Mouse (Mus musculus): Measurements from ENCODE around the gene N4bp1. TPM values are rescaled to one million over a fixed set of nuclear protein-coding genes. Genes with fewer than 3 reads are reported as not detected.

Gene N4bp1
- polyA plus RNA-seq, 1 experiment from 2014 or later, result 9.6 TPM

- no peak overlapping the region for H3K9ac ChIP-seq (ENCODE audit: low read depth, low read length)
- no peak overlapping the region for H3K4me2 ChIP-seq
- H3K27me3 ChIP-seq (ENCODE audit: control insufficient read depth, insufficient read depth, low read length), result no peaks in the 10 kb centered on the region
- H3K27ac ChIP-seq (ENCODE audit: low read depth, low read length), result no peak overlapping the region
- whole genome bisulfite sequencing (ENCODE audit: insufficient replicate concordance), result 85% methylated on average over 5 of the region's 5 CpGs
- H3K4me1 ChIP-seq (ENCODE audit: control insufficient read depth, insufficient read depth, low read length), result no peaks in the 10 kb centered on the region
- ATAC-seq (replicated peaks; ENCODE audit: insufficient number of reproducible peaks, low FRiP score, low TSS enrichment), result no peak
- peaks cover 11% of the 10 kb centered on the region; the same call in 1 of the 2 replicates for H3K36me3 ChIP-seq (ENCODE audit: control insufficient read depth, insufficient read depth, low read length)
- H3K9me3 ChIP-seq (replicated peaks; ENCODE audit: control insufficient read depth, low read length), result no peaks in the 10 kb centered on the region
- H3K4me3 ChIP-seq (ENCODE audit: low read depth, low read length), result no peak overlapping the region
These were observed 39.2 kb downstream of the N4bp1 start for GRCm38 (mm10) chr8:86845875-86846274.

GRCm38 (mm10) chr8:86844856-86845255, 40.2 kb downstream of the N4bp1 start:
- H3K4me3 ChIP-seq (ENCODE audit: low read depth, low read length), result no peak overlapping the region
- no peaks in the 10 kb centered on the region for H3K4me1 ChIP-seq (ENCODE audit: control insufficient read depth, insufficient read depth, low read length)
- no peak overlapping the region for H3K9ac ChIP-seq (ENCODE audit: low read depth, low read length)
- peaks cover 10% of the 10 kb centered on the region; the same call in 1 of the 2 replicates for H3K36me3 ChIP-seq (ENCODE audit: control insufficient read depth, insufficient read depth, low read length)
- H3K4me2 ChIP-seq, result no peak overlapping the region
- no peaks in the 10 kb centered on the region for H3K9me3 ChIP-seq (replicated peaks; ENCODE audit: control insufficient read depth, low read length)
- H3K27me3 ChIP-seq (ENCODE audit: control insufficient read depth, insufficient read depth, low read length), result no peaks in the 10 kb centered on the region
- H3K27ac ChIP-seq (ENCODE audit: low read depth, low read length), result no peak overlapping the region
- WGBS (ENCODE audit: insufficient replicate concordance), result 88% methylated on average over 6 of the region's 6 CpGs
- ATAC-seq (replicated peaks; ENCODE audit: insufficient number of reproducible peaks, low FRiP score, low TSS enrichment), result no peak

- WGBS (ENCODE audit: insufficient replicate concordance), result 59% methylated on average over 8 of the region's 8 CpGs
- peaks cover 11% of the 10 kb centered on the region; the same call in 1 of the 2 replicates for H3K36me3 ChIP-seq (ENCODE audit: control insufficient read depth, insufficient read depth, low read length)
- no peak overlapping the region for H3K9ac ChIP-seq (ENCODE audit: low read depth, low read length)
- H3K4me1 ChIP-seq (ENCODE audit: control insufficient read depth, insufficient read depth, low read length), result no peaks in the 10 kb centered on the region
- H3K4me2 ChIP-seq, result no peak overlapping the region
- H3K27ac ChIP-seq (ENCODE audit: low read depth, low read length), result no peak overlapping the region
- ATAC-seq (replicated peaks; ENCODE audit: insufficient number of reproducible peaks, low FRiP score, low TSS enrichment), result no peak
- H3K4me3 ChIP-seq (ENCODE audit: low read depth, low read length), result no peak overlapping the region
- H3K9me3 ChIP-seq (replicated peaks; ENCODE audit: control insufficient read depth, low read length), result no peaks in the 10 kb centered on the region
- H3K27me3 ChIP-seq (ENCODE audit: control insufficient read depth, insufficient read depth, low read length), result no peaks in the 10 kb centered on the region
These were observed 41.2 kb downstream of the N4bp1 start for GRCm38 (mm10) chr8:86843896-86844295.

DNA sequence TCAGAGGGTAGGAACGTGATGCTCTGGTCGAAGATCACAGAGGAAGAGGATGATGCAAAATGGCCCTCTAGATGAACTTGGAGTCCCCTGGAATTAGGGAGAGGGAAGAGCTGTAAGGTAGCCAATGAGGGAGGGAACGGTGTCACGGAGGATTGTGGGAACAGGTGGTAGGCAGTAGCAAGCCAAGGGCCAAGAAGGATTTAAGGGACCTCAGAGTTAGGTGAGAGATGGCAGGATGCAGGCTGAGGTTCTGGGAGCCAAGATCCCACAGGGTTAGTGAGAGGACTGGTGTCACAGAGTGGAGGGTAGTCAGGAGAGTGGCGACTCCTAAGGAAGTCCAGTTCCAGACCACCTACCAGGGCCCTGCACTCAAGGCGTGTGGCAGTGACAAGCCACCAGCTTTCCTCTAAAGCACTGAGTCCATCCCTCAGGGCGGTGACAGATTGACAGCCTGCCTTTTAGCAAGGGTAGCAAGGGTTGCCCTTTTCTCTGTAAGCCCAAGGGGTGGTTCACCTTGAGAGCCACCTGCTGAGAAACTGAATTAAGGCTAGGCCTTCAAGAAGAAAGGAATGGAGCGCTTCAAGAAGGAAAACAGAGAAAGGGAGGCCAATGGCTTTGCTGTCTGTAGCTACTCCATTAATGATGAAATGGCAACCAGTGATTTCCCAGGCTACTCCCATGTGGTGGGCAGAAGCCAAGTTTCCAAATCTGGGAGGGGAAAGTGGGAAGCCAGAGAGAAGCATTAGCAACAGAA, 43.3 kb downstream of the N4bp1 start:
- no peaks in the 10 kb centered on the region for H3K9me3 ChIP-seq (replicated peaks; ENCODE audit: control insufficient read depth, low read length)
- 88% methylated on average over 8 of the region's 8 CpGs for WGBS (ENCODE audit: insufficient replicate concordance)
- H3K27ac ChIP-seq (ENCODE audit: low read depth, low read length), result no peak overlapping the region
- no peak overlapping the region for H3K4me3 ChIP-seq (ENCODE audit: low read depth, low read length)
- no peak overlapping the region for H3K9ac ChIP-seq (ENCODE audit: low read depth, low read length)
- H3K4me2 ChIP-seq, result no peak overlapping the region
- ATAC-seq (replicated peaks; ENCODE audit: insufficient number of reproducible peaks, low FRiP score, low TSS enrichment), result no peak
- H3K36me3 ChIP-seq (ENCODE audit: control insufficient read depth, insufficient read depth, low read length), result peaks cover 15% of the 10 kb centered on the region
- H3K27me3 ChIP-seq (ENCODE audit: control insufficient read depth, insufficient read depth, low read length), result no peaks in the 10 kb centered on the region
- H3K4me1 ChIP-seq (ENCODE audit: control insufficient read depth, insufficient read depth, low read length), result no peaks in the 10 kb centered on the region

DNA sequence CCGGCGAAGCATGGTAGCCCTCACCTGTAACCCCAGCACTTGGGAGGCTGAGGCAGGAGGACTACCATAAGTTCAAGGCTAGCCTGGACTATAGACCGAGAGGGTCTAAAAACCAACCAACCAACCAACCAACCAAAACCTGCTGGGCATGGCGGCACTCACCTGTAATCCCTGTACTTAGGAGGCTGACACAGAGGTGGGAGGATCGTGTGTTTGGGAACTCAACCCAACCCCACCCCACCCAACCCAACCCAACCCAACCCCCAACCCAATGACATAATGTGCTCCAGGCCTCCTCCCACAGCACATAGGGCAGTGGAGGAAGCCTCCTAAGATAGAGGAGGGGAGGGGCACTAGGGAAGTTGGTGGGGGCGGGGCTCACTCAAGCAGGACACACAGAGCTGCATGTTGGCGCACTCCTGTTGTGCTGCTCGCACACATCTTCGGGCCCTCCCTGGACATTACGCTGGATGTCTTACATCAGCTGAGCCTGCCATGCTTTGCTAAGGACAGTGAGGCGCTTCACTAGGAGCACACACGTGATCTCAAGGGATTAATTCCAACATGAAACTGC, 44.9 kb downstream of the N4bp1 start:
- no peak overlapping the region for H3K4me2 ChIP-seq
- H3K4me1 ChIP-seq (ENCODE audit: control insufficient read depth, insufficient read depth, low read length), result no peaks in the 10 kb centered on the region
- ATAC-seq (replicated peaks; ENCODE audit: insufficient number of reproducible peaks, low FRiP score, low TSS enrichment), result no peak
- WGBS (ENCODE audit: insufficient replicate concordance), result 92% methylated on average over 12 of the region's 12 CpGs
- H3K9ac ChIP-seq (ENCODE audit: low read depth, low read length), result no peak overlapping the region
- H3K36me3 ChIP-seq (ENCODE audit: control insufficient read depth, insufficient read depth, low read length), result peaks cover 15% of the 10 kb centered on the region
- H3K4me3 ChIP-seq (ENCODE audit: low read depth, low read length), result no peak overlapping the region
- no peaks in the 10 kb centered on the region for H3K27me3 ChIP-seq (ENCODE audit: control insufficient read depth, insufficient read depth, low read length)
- H3K27ac ChIP-seq (ENCODE audit: low read depth, low read length), result no peak overlapping the region
- no peaks in the 10 kb centered on the region for H3K9me3 ChIP-seq (replicated peaks; ENCODE audit: control insufficient read depth, low read length)

DNA sequence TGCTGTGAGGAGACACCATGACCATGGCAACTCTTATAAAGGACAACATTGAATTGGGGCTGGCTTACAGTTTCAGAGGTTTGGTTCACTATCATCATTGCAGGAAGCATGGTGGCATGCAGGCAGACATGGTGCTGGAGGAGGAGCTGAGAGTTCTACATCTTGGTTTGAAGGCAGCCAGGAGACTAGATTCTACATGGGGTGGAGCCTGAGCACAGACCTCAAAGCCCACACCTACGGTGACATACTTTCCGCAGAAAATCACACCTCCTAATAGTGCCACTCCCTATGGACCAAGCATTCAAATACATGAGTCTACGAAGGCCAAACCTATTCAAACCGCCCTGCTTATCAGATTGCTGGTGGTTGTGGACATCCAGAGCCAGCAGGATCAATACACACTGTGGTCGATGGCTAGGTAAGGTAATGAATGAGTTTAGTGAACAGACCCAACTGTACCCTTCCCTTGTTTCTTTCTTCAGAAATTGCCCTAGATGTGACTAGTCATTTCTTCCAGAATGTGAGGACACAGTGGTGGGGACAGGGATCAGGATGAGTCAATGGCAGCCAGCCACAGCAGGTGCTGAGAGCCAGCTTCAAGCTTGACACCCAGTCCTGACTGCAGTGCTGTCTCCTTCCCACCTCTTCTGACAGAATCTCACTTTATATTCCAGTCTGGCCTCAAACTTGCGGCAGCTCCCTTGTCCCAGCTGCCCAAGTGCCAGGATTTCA, 46.2 kb downstream of the N4bp1 start:
- ATAC-seq (replicated peaks; ENCODE audit: insufficient number of reproducible peaks, low FRiP score, low TSS enrichment), result no peak
- no peaks in the 10 kb centered on the region for H3K27me3 ChIP-seq (ENCODE audit: control insufficient read depth, insufficient read depth, low read length)
- 0 out of 2 replicates have a peak, but pooled peaks cover 2% of the 10 kb centered on the region for H3K9me3 ChIP-seq (replicated peaks; ENCODE audit: control insufficient read depth, low read length)
- no peak overlapping the region for H3K4me3 ChIP-seq (ENCODE audit: low read depth, low read length)
- no peak overlapping the region for H3K27ac ChIP-seq (ENCODE audit: low read depth, low read length)
- peaks cover 15% of the 10 kb centered on the region for H3K36me3 ChIP-seq (ENCODE audit: control insufficient read depth, insufficient read depth, low read length)
- no peak overlapping the region for H3K4me2 ChIP-seq
- no peaks in the 10 kb centered on the region for H3K4me1 ChIP-seq (ENCODE audit: control insufficient read depth, insufficient read depth, low read length)
- H3K9ac ChIP-seq (ENCODE audit: low read depth, low read length), result no peak overlapping the region
- WGBS (ENCODE audit: insufficient replicate concordance), result 93% methylated on average over 6 of the region's 6 CpGs

- peaks cover 15% of the 10 kb centered on the region for H3K36me3 ChIP-seq (ENCODE audit: control insufficient read depth, insufficient read depth, low read length)
- no peak for ATAC-seq (replicated peaks; ENCODE audit: insufficient number of reproducible peaks, low FRiP score, low TSS enrichment)
- H3K4me3 ChIP-seq (ENCODE audit: low read depth, low read length), result no peak overlapping the region
- H3K27ac ChIP-seq (ENCODE audit: low read depth, low read length), result no peak overlapping the region
- H3K4me2 ChIP-seq, result no peak overlapping the region
- H3K9me3 ChIP-seq (replicated peaks; ENCODE audit: control insufficient read depth, low read length), result 0 out of 2 replicates have a peak, but pooled peaks cover 2% of the 10 kb centered on the region
- H3K4me1 ChIP-seq (ENCODE audit: control insufficient read depth, insufficient read depth, low read length), result no peaks in the 10 kb centered on the region
- WGBS (ENCODE audit: insufficient replicate concordance), result 75% methylated on average over 2 of the region's 2 CpGs
- no peak overlapping the region for H3K9ac ChIP-seq (ENCODE audit: low read depth, low read length)
- H3K27me3 ChIP-seq (ENCODE audit: control insufficient read depth, insufficient read depth, low read length), result no peaks in the 10 kb centered on the region
These were observed 47.8 kb downstream of the N4bp1 start for GRCm38 (mm10) chr8:86837234-86837633.

DNA sequence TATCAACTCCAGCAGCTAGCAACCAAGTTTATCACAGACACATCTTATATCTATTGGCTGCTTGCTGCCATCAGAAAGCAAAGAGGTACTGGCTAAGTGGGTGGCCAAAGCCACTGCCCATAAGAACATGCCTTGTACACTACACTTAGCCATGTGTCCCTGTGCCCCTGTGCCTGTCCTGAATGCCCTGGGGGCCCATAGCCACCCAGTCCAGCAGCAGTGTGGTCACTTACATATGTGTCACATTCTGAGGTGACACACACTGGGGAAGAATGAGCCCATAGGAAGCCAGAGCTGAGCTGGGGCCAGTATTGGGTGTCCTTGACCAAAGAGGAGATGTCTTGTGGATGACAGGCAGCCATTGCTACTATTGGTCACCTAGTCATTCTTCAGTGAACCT, 49.2 kb downstream of the N4bp1 start:
- no peak overlapping the region for H3K9ac ChIP-seq (ENCODE audit: low read depth, low read length)
- H3K9me3 ChIP-seq (replicated peaks; ENCODE audit: control insufficient read depth, low read length), result 0 out of 2 replicates have a peak, but pooled peaks cover 2% of the 10 kb centered on the region
- H3K4me3 ChIP-seq (ENCODE audit: low read depth, low read length), result no peak overlapping the region
- H3K27me3 ChIP-seq (ENCODE audit: control insufficient read depth, insufficient read depth, low read length), result no peaks in the 10 kb centered on the region
- no peak overlapping the region for H3K27ac ChIP-seq (ENCODE audit: low read depth, low read length)
- no peak overlapping the region for H3K4me2 ChIP-seq
- H3K4me1 ChIP-seq (ENCODE audit: control insufficient read depth, insufficient read depth, low read length), result no peaks in the 10 kb centered on the region
- ATAC-seq (replicated peaks; ENCODE audit: insufficient number of reproducible peaks, low FRiP score, low TSS enrichment), result no peak
- H3K36me3 ChIP-seq (ENCODE audit: control insufficient read depth, insufficient read depth, low read length), result peaks cover 9% of the 10 kb centered on the region

All from heart, embryonic 11.5 days (tissue).